Mouse (Mus musculus) ovary, adult 2 months (tissue): ENCODE data around the gene Haspin. TPM values are rescaled to one million over a fixed set of nuclear protein-coding genes. Genes with fewer than 3 reads are reported as not detected.

Experiments used
- polyA plus RNA-seq: library from polyadenylated mRNA; depleted of rRNA; stranded (reverse); fragments of >200 nt; gene quantifications from 2 replicates; pipeline ENCODE4 v1.2.3, GENCODE M21; 2012; rRNA removed

Gene Haspin
- 2.2 and 2.8 TPM in 2 replicates for polyA plus RNA-seq

DNA sequence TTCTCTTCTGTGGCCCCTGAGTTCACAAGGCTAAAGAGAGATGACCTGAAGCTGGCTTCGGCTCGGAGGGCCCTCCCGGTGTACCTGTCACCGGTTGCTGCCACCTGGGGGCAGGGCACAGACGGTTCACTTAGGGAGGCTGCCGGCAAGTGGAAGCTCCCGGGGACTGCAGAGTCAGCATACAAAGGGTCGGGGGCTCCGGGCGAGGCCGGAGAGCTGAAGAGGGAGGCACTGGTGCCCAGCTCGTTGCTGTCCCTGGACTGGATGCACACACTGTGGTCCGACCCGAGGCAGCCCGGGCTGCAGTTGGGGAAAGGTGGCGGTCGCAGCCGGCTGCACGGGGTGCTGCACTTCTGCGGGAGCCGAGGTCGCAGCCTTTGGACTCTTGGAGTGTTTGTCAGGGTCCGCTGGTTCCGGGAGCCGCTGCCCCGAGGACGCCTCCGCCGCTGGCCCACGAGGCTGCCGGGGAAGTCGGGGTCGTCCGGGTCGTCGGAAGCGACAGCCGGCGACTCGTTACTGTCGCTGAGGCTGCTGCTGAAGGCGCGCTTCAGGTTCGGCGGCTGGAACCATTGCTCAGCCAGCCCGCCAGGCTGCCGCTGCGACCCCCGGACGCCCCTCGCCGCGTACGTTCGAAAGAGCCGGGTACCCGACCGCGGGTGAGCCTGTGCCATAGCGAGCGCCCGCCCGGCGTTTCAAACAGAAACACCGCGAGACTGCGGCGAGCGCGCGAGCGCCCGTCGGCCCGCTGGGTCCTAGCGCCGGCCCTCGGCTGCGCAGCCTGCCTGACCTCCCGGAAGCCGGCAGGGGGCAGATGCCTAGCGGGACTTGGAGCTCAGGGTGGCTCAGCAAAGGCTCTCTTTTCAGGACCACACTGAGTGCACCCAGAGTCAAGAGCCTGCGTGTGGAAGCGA, at the start of gene Haspin:
Gene Haspin, minus strand, starts transcription at position 704 of the 911 bp plus-strand sequence.

GRCm38 (mm10) chr11:73176608-73177508, 38.8 kb upstream of the Haspin start, which contains the start of the genes Emc6 and Tax1bp3:
Emc6 (minus strand) TSS chr11:73177037.
Tax1bp3 (plus strand) TSS chr11:73177083.

GRCm38 (mm10) chr11:73159957-73160810, 22.1 kb upstream of the Haspin start, which contains the start of gene P2rx5:
P2rx5 (plus strand) TSS chr11:73160421.

GRCm38 (mm10) chr11:73090283-73090682, 47.8 kb downstream of the Haspin start, which contains the start of gene Itgae:
Itgae (plus strand) TSS chr11:73090583.

Other genes starting within 250 kb of the Haspin start
- 30.1 and 33.5 TPM in 2 replicates for gene Atp2a3, start 177.1 kb downstream of the Haspin start, polyA plus RNA-seq
- gene P2rx1, start 139.2 kb downstream of the Haspin start, polyA plus RNA-seq: 1.3 and 1.5 TPM in 2 replicates
- 3.4 and 4.3 TPM in 2 replicates for gene Camkk1, start 119.3 kb downstream of the Haspin start, polyA plus RNA-seq
- gene Ncbp3, start 90.5 kb downstream of the Haspin start, polyA plus RNA-seq: 1.9 and 2.2 TPM in 2 replicates
- 0.92 and 1.4 TPM in 2 replicates for gene Itgae, start 47.7 kb downstream of the Haspin start, polyA plus RNA-seq
- gene P2rx5, start 22.1 kb upstream of the Haspin start, polyA plus RNA-seq: 0.21 and 0.32 TPM in 2 replicates
- gene Emc6, start 38.7 kb upstream of the Haspin start, polyA plus RNA-seq: 55.3 and 70.3 TPM in 2 replicates
- 90.1 and 96.1 TPM in 2 replicates for gene Tax1bp3, start 38.8 kb upstream of the Haspin start, polyA plus RNA-seq
- gene Ctns, start 60.7 kb upstream of the Haspin start, polyA plus RNA-seq: 11.5 and 15.8 TPM in 2 replicates
- 3.8 and 4.0 TPM in 2 replicates for gene Shpk, start 61.2 kb upstream of the Haspin start, polyA plus RNA-seq
- gene Trpv1, start 96.0 kb upstream of the Haspin start, polyA plus RNA-seq: 0.46 and 0.55 TPM in 2 replicates
- gene Trpv3, start 129.1 kb upstream of the Haspin start, polyA plus RNA-seq: 0.10 and 0.15 TPM in 2 replicates
- gene Aspa, start 191.3 kb upstream of the Haspin start, polyA plus RNA-seq: 0.18 and 0.49 TPM in 2 replicates
- gene Gm49340, start 191.4 kb upstream of the Haspin start, polyA plus RNA-seq: not detected in 2 replicates
- gene Spata22, start 191.4 kb upstream of the Haspin start, polyA plus RNA-seq: not detected in 2 replicates
- 0.15 TPM in 1 of 2 replicates, not detected in the other for gene Olfr20, start 212.5 kb upstream of the Haspin start, polyA plus RNA-seq
- gene Olfr376, start 233.0 kb upstream of the Haspin start, polyA plus RNA-seq: not detected in 2 replicates